Mouse (Mus musculus) adrenal gland, adult 10 weeks (tissue): ENCODE results near the gene Nfic. TPM values are rescaled to one million over a fixed set of nuclear protein-coding genes. Genes with fewer than 3 reads are reported as not detected.

Source experiments
- polyA plus RNA-seq: library from polyadenylated mRNA; stranded (reverse); fragments of 350-450 nt; fragmentation: Illumina TruSeq; extraction: RNeasy Lipid Tissue Mini Kit (QIAGEN cat#74804); gene quantifications from one replicate; pipeline ENCODE4 v1.2.3, GENCODE M21; 2014; ENCODE audit warnings: low read depth, low replicate concordance

Gene Nfic
- 16.6 TPM for polyA plus RNA-seq

GRCm38 (mm10) chr10:81455181-81455895 is at the start of gene Nfic:
Gene Nfic, minus strand, starts transcription at chr10:81455635.

GRCm38 (mm10) chr10:81500032-81500431 is 44.6 kb upstream of the Nfic start, which contains the start of gene S1pr4:
Gene S1pr4, minus strand, starts transcription at chr10:81500132.

DNA sequence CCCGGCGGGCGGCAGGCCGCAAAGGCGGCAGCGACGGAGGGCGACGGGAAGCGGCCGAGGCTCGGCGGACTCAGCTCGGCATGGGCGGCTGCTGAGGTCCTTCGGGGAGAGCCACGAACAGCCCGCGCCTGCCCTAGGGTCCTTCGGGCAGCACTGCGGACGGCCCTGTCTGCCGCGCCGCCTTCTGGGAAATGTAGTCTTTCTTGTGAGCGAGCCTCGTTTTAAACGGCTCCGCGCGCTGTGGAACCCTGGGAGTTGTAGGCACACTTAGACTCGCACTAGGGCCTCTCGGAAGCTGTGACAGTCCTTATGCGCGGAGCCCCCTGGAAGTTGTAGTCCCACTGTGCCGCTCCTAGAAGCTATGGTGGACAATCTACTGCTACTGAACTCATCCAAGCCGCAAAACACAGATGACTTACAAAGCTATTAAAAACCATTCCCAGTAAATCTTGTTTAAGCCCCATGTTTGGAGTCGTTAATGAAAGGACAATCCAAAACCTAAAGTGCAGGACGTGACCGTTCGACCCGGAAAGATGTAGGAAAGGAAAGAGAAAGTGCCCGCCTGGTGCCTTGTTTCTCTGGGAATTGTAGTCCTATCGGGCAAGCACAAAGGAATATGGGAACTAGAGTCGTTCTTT is 40.9 kb upstream of the Nfic start, which contains the start of gene Ncln:
Gene Ncln (minus strand): TSS at position 129 of the 638 bp plus-strand sequence.

GRCm38 (mm10) chr10:81482533-81482889 is 27.1 kb upstream of the Nfic start, which contains the start of gene Celf5:
Gene Celf5, minus strand, starts transcription at chr10:81482709.

DNA sequence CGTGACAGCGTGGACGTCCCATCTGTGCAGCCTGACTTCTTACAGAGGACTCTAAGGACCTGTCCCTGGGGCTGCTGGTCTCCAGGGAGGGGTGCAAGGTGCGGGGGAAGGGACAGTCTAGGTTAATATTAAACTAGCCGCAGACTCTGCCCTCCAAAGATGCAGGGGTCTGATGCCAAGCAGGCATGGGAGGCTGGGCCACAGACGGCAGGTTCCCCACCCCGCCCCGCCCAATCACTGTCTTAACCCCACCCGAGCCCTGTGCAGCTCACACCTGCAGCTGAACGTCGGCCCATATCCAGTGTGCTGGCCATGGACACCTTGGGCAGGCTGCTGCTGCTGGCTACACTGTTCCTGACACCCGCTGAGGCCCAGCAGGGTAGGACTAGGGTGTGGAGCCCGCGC is 62.7 kb downstream of the Nfic start, which contains the start of gene Smim24:
Gene Smim24 (plus strand): TSS at position 271 of the 405 bp plus-strand sequence.

DNA sequence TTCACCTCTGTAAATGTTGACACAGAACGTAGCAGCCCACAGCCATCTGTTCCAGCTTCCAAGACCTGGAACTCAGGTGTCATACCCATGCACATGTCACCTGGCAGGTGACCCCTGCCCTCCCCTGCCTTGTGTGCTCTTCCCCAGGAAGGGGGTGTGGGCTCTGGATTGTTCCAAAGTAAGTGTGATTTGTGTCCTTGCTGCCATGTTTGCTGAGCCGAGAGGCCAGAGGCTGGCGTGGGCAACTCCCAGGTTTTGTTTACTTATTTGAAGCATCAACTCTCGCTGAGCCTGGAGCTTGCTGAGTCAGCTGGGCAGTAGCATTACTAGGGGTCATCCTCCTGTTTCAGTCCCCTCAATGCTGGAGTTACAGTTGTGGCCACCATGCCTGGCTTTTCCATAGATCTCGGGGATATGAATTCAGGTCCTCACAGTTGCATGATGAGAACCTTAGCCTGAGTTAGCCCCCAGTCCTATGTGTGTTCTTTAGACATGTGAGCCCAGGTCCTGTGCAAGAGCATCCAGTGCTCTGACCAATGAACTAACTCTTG is 66.9 kb downstream of the Nfic start, which contains the start of gene Gm48552:
Gene Gm48552 (plus strand): TSS at position 501 of the 551 bp plus-strand sequence.

GRCm38 (mm10) chr10:81383802-81384604 is 71.4 kb downstream of the Nfic start, which contains the start of the genes Dohh and Gm48551:
Gene Dohh, plus strand, starts transcription at chr10:81384428.
Gene Gm48551, plus strand, starts transcription at chr10:81384466.

GRCm38 (mm10) chr10:81377793-81378552 is 77.5 kb downstream of the Nfic start, which contains the start of gene Fzr1:
Gene Fzr1, minus strand, starts transcription at chr10:81378516.

GRCm38 (mm10) chr10:81365672-81366476 is 89.6 kb downstream of the Nfic start, which contains the start of gene 4930404N11Rik:
Gene 4930404N11Rik, minus strand, starts transcription at chr10:81365816.

DNA sequence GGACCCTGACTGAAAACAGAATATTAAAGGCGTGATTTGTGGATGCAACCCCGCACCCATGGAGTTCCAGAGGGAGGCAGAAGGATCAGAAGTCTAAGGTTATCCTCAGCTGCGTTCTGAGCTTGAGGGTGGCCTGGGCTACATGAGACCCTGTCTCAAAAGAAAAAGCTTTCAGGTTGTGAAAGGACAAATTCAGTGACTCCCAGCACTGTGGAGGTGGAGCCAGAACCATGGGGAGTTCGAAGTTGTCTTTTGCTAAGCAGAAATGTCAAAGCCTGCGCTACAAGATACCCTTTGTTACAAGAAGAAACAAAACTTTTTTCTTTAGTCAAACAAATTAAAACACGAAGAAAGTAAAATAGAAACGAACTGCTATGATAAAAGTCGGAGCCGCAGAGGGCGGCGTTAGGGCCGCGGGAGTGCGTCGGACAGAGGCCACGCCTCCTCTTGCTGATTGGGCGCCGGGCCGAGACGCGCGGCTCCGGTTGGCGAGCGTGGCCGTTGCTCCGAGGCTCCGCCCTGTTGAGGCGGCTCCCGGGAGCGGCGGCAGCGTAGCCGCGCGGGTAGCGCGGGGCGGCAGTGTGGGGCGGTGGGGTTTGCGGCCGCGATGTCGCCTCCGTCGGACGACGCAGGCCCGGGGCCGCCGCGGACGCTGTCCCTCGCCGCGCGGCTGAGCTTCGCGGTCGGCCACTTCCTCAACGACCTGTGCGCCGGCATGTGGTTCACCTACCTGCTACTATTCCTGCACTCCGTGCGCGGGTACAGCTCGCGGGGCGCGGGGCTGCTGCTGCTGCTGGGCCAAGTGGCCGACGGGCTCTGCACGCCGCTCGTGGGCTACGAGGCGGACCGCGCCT is 98.2 kb downstream of the Nfic start, which contains the start of gene Mfsd12:
Gene Mfsd12 (plus strand): TSS at position 501 of the 854 bp plus-strand sequence.

DNA sequence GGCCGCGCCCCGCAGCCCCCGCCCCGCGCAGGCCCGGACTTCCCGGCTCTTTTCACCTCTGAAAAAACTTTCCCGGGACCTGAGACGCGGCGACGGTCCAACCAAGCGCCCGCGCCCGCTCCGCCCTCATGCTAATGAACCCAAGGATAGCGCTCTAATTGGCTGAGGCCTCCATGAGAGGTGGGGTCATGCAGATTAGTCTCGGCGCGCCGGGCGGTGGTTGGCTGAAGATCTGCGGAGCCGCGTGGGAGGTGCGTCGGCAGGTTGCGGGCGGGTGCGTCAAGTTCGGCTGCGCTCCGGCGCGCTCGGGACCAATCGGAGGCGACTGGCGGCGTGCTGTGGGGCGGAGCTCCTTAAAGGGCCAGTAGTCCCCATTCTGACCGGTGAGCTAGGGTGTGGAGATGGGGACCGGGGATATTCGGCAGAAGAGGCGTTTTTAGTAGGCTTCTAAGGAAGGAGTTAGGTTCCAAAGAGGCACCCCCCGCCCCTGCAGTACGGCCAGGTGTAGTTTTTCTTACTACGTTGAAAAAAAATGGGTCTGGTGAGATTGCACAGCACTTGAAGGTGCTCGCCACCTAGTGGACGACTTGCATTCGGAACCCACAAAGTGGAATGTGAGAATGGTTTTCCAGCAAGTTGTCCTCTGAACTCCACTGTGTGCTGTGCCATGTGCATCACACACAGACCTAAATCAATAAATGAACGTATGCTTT is 104.9 kb downstream of the Nfic start, which contains the start of gene Hmg20b:
Gene Hmg20b (minus strand): TSS at position 130 of the 713 bp plus-strand sequence.

Other genes starting within 250 kb of the Nfic start
- gene Atcay, start 224.8 kb downstream of the Nfic start, polyA plus RNA-seq = 0.41 TPM
- 1.2 TPM for gene Zfr2, start 222.5 kb downstream of the Nfic start, polyA plus RNA-seq
- gene Matk, start 202.7 kb downstream of the Nfic start, polyA plus RNA-seq = not detected
- 2.1 TPM for gene Mrpl54, start 188.7 kb downstream of the Nfic start, polyA plus RNA-seq
- gene Apba3, start 188.7 kb downstream of the Nfic start, polyA plus RNA-seq = 0.93 TPM
- not detected for gene Tjp3, start 164.1 kb downstream of the Nfic start, polyA plus RNA-seq
- gene Pip5k1c, start 162.7 kb downstream of the Nfic start, polyA plus RNA-seq = 2.7 TPM
- 1.1 TPM for gene Cactin, start 134.5 kb downstream of the Nfic start, polyA plus RNA-seq
- not detected for gene Tbxa2r, start 126.9 kb downstream of the Nfic start, polyA plus RNA-seq
- gene Gipc3, start 112.4 kb downstream of the Nfic start, polyA plus RNA-seq = not detected
- 7.1 TPM for gene Hmg20b, start 105.2 kb downstream of the Nfic start, polyA plus RNA-seq
- 0.23 TPM for gene Mfsd12, start 98.1 kb downstream of the Nfic start, polyA plus RNA-seq
- gene 4930404N11Rik, start 89.8 kb downstream of the Nfic start, polyA plus RNA-seq = not detected
- 0.35 TPM for gene Fzr1, start 77.1 kb downstream of the Nfic start, polyA plus RNA-seq
- not detected for gene Dohh, start 71.2 kb downstream of the Nfic start, polyA plus RNA-seq
- gene Gm48551, start 71.2 kb downstream of the Nfic start, polyA plus RNA-seq = not detected
- gene Gm48552, start 66.6 kb downstream of the Nfic start, polyA plus RNA-seq = not detected
- gene Smim24, start 62.6 kb downstream of the Nfic start, polyA plus RNA-seq = not detected
- gene Celf5, start 27.1 kb upstream of the Nfic start, polyA plus RNA-seq = 0.23 TPM
- not detected for gene Ncln, start 40.8 kb upstream of the Nfic start, polyA plus RNA-seq
- gene S1pr4, start 44.5 kb upstream of the Nfic start, polyA plus RNA-seq = not detected
- gene Gna15, start 68.6 kb upstream of the Nfic start, polyA plus RNA-seq = not detected
- gene Gna11, start 89.6 kb upstream of the Nfic start, polyA plus RNA-seq = 4.8 TPM
- gene Aes, start 103.9 kb upstream of the Nfic start, polyA plus RNA-seq = 30.2 TPM
- 4.4 TPM for gene Tle2, start 118.9 kb upstream of the Nfic start, polyA plus RNA-seq
- 2.6 TPM for gene Tle6, start 145.4 kb upstream of the Nfic start, polyA plus RNA-seq
- gene BC025920, start 150.6 kb upstream of the Nfic start, polyA plus RNA-seq = 1.3 TPM
- gene Sirt6, start 172.2 kb upstream of the Nfic start, polyA plus RNA-seq = not detected
- 3.0 TPM for gene Ankrd24, start 172.9 kb upstream of the Nfic start, polyA plus RNA-seq
- gene Gm10778, start 193.4 kb upstream of the Nfic start, polyA plus RNA-seq = 14.4 TPM
- 30.4 TPM for gene Zfp433, start 249.2 kb upstream of the Nfic start, polyA plus RNA-seq